Mouse (Mus musculus): Measurements from ENCODE around the gene Xntrpc. TPM values are rescaled to one million over a fixed set of nuclear protein-coding genes. Genes with fewer than 3 reads are reported as not detected.

Xntrpc gene
- polyA plus RNA-seq, 1 experiment from 2014 or later = 0.95 TPM

GRCm38 (mm10) chr7:102099760-102100661, 34.5 kb downstream of the Xntrpc start:
- peak; percentile 55 for ATAC-seq (replicated peaks; ENCODE audit: extremely low read depth, insufficient read depth, low FRiP score)
- WGBS = 6% methylated on average over 30 of the region's 30 CpGs
- Histone ChIP-seq H3K27ac (ENCODE audit: low read length) (0 out of 2 replicates have a peak overlapping the region, but pooled peaks have one; percentile 25), H3K36me3 (ENCODE audit: control insufficient read depth, insufficient read depth) (no peaks in the 10 kb centered on the region), H3K9me3 (replicated peaks; ENCODE audit: control insufficient read depth, low read length) (no peaks in the 10 kb centered on the region), H3K4me2 (ENCODE audit: low read depth, low read length) (peak overlapping the region; percentile 60), H3K27me3 (ENCODE audit: control insufficient read depth, insufficient read depth, low read length) (no peaks in the 10 kb centered on the region), H3K4me3 (ENCODE audit: low read length) (peak overlapping the region; percentile 30), H3K4me1 (ENCODE audit: control insufficient read depth, insufficient read depth, low read length) (peaks cover 17% of the 10 kb centered on the region), H3K9ac (ENCODE audit: low read length) (peak overlapping the region; percentile 11)

- H3K4me1 ChIP-seq (ENCODE audit: control insufficient read depth, insufficient read depth, low read length) = peaks cover 17% of the 10 kb centered on the region
- no peak overlapping the region for H3K4me2 ChIP-seq (ENCODE audit: low read depth, low read length)
- no peaks in the 10 kb centered on the region for H3K36me3 ChIP-seq (ENCODE audit: control insufficient read depth, insufficient read depth)
- H3K27ac ChIP-seq (ENCODE audit: low read length) = 0 out of 2 replicates have a peak overlapping the region, but pooled peaks have one; percentile 25
- H3K9ac ChIP-seq (ENCODE audit: low read length) = peak overlapping the region; percentile 21; the same call in 1 of the 2 replicates
- 69% methylated on average over 5 of the region's 5 CpGs for WGBS
- H3K4me3 ChIP-seq (ENCODE audit: low read length) = no peak overlapping the region
- ATAC-seq (replicated peaks; ENCODE audit: extremely low read depth, insufficient read depth, low FRiP score) = no peak
- H3K27me3 ChIP-seq (ENCODE audit: control insufficient read depth, insufficient read depth, low read length) = no peaks in the 10 kb centered on the region
- no peaks in the 10 kb centered on the region for H3K9me3 ChIP-seq (replicated peaks; ENCODE audit: control insufficient read depth, low read length)
Measured at GRCm38 (mm10) chr7:102100868-102101267, 35.4 kb downstream of the Xntrpc start.

- no peak for ATAC-seq (replicated peaks; ENCODE audit: extremely low read depth, insufficient read depth, low FRiP score)
- no peaks in the 10 kb centered on the region for H3K27me3 ChIP-seq (ENCODE audit: control insufficient read depth, insufficient read depth, low read length)
- 0 out of 2 replicates have a peak within 1 kb of the TSS, but pooled peaks have one; percentile 25 for H3K27ac ChIP-seq (ENCODE audit: low read length)
- H3K4me3 ChIP-seq (ENCODE audit: low read length) = no peak within 1 kb of the TSS
- peaks cover 17% of the 10 kb centered on the region for H3K4me1 ChIP-seq (ENCODE audit: control insufficient read depth, insufficient read depth, low read length)
- peak within 1 kb of the TSS; percentile 21; the same call in 1 of the 2 replicates for H3K9ac ChIP-seq (ENCODE audit: low read length)
- 52% methylated on average over 5 of the region's 5 CpGs for WGBS
- peak within 1 kb of the TSS; percentile 60 for H3K4me2 ChIP-seq (ENCODE audit: low read depth, low read length)
- H3K36me3 ChIP-seq (ENCODE audit: control insufficient read depth, insufficient read depth) = no peaks in the 10 kb centered on the region
- H3K9me3 ChIP-seq (replicated peaks; ENCODE audit: control insufficient read depth, low read length) = no peaks in the 10 kb centered on the region
Measured at GRCm38 (mm10) chr7:102101487-102101886, 36.0 kb downstream of the Xntrpc start, which contains the start of gene Art1. Art1 (plus strand) TSS chr7:102101743.

- no peaks in the 10 kb centered on the region for H3K27me3 ChIP-seq (ENCODE audit: control insufficient read depth, insufficient read depth, low read length)
- no peak overlapping the region for H3K4me3 ChIP-seq (ENCODE audit: low read length)
- peaks cover 22% of the 10 kb centered on the region for H3K4me1 ChIP-seq (ENCODE audit: control insufficient read depth, insufficient read depth, low read length)
- no peak for ATAC-seq (replicated peaks; ENCODE audit: extremely low read depth, insufficient read depth, low FRiP score)
- no peak overlapping the region for H3K9ac ChIP-seq (ENCODE audit: low read length)
- H3K27ac ChIP-seq (ENCODE audit: low read length) = no peak overlapping the region
- WGBS = 50% methylated on average over 8 of the region's 8 CpGs
- H3K4me2 ChIP-seq (ENCODE audit: low read depth, low read length) = no peak overlapping the region
- H3K36me3 ChIP-seq (ENCODE audit: control insufficient read depth, insufficient read depth) = no peaks in the 10 kb centered on the region
- no peaks in the 10 kb centered on the region for H3K9me3 ChIP-seq (replicated peaks; ENCODE audit: control insufficient read depth, low read length)
Measured at GRCm38 (mm10) chr7:102102241-102102640, 36.7 kb downstream of the Xntrpc start.

- no peaks in the 10 kb centered on the region for H3K9me3 ChIP-seq (replicated peaks; ENCODE audit: control insufficient read depth, low read length)
- 51% methylated on average over 6 of the region's 6 CpGs for WGBS
- H3K4me2 ChIP-seq (ENCODE audit: low read depth, low read length) = no peak overlapping the region
- no peak overlapping the region for H3K4me3 ChIP-seq (ENCODE audit: low read length)
- no peak overlapping the region for H3K27ac ChIP-seq (ENCODE audit: low read length)
- no peaks in the 10 kb centered on the region for H3K27me3 ChIP-seq (ENCODE audit: control insufficient read depth, insufficient read depth, low read length)
- no peak overlapping the region for H3K9ac ChIP-seq (ENCODE audit: low read length)
- no peaks in the 10 kb centered on the region for H3K36me3 ChIP-seq (ENCODE audit: control insufficient read depth, insufficient read depth)
- no peak for ATAC-seq (replicated peaks; ENCODE audit: extremely low read depth, insufficient read depth, low FRiP score)
- H3K4me1 ChIP-seq (ENCODE audit: control insufficient read depth, insufficient read depth, low read length) = peaks cover 22% of the 10 kb centered on the region
Measured at GRCm38 (mm10) chr7:102102696-102103095, 37.2 kb downstream of the Xntrpc start.

GRCm38 (mm10) chr7:102103555-102103954, 38.0 kb downstream of the Xntrpc start:
- no peak overlapping the region for H3K9ac ChIP-seq (ENCODE audit: low read length)
- H3K9me3 ChIP-seq (replicated peaks; ENCODE audit: control insufficient read depth, low read length) = no peaks in the 10 kb centered on the region
- no peaks in the 10 kb centered on the region for H3K27me3 ChIP-seq (ENCODE audit: control insufficient read depth, insufficient read depth, low read length)
- WGBS = 58% methylated on average over 2 of the region's 2 CpGs
- no peak overlapping the region for H3K27ac ChIP-seq (ENCODE audit: low read length)
- H3K4me1 ChIP-seq (ENCODE audit: control insufficient read depth, insufficient read depth, low read length) = peaks cover 22% of the 10 kb centered on the region
- no peak overlapping the region for H3K4me3 ChIP-seq (ENCODE audit: low read length)
- ATAC-seq (replicated peaks; ENCODE audit: extremely low read depth, insufficient read depth, low FRiP score) = no peak
- no peaks in the 10 kb centered on the region for H3K36me3 ChIP-seq (ENCODE audit: control insufficient read depth, insufficient read depth)
- no peak overlapping the region for H3K4me2 ChIP-seq (ENCODE audit: low read depth, low read length)

GRCm38 (mm10) chr7:102104126-102104525, 38.6 kb downstream of the Xntrpc start:
- Histone ChIP-seq H3K4me1 (ENCODE audit: control insufficient read depth, insufficient read depth, low read length) (peaks cover 22% of the 10 kb centered on the region), H3K36me3 (ENCODE audit: control insufficient read depth, insufficient read depth) (no peaks in the 10 kb centered on the region), H3K4me2 (ENCODE audit: low read depth, low read length) (no peak overlapping the region), H3K9me3 (replicated peaks; ENCODE audit: control insufficient read depth, low read length) (no peaks in the 10 kb centered on the region), H3K27ac (ENCODE audit: low read length) (no peak overlapping the region), H3K27me3 (ENCODE audit: control insufficient read depth, insufficient read depth, low read length) (no peaks in the 10 kb centered on the region), H3K4me3 (ENCODE audit: low read length) (no peak overlapping the region), H3K9ac (ENCODE audit: low read length) (no peak overlapping the region)
- no peak for ATAC-seq (replicated peaks; ENCODE audit: extremely low read depth, insufficient read depth, low FRiP score)
- WGBS = 57% methylated on average over 5 of the region's 5 CpGs

- WGBS = 9% methylated on average over 23 of the region's 23 CpGs
Measured at GRCm38 (mm10) chr7:102106700-102107141, 41.2 kb downstream of the Xntrpc start.

GRCm38 (mm10) chr7:102108206-102108605, 42.7 kb downstream of the Xntrpc start:
- H3K4me3 ChIP-seq (ENCODE audit: low read length) = no peak overlapping the region
- H3K4me1 ChIP-seq (ENCODE audit: control insufficient read depth, insufficient read depth, low read length) = peaks cover 5% of the 10 kb centered on the region; the same call in 1 of the 2 replicates
- no peaks in the 10 kb centered on the region for H3K9me3 ChIP-seq (replicated peaks; ENCODE audit: control insufficient read depth, low read length)
- ATAC-seq (replicated peaks; ENCODE audit: extremely low read depth, insufficient read depth, low FRiP score) = no peak
- H3K27ac ChIP-seq (ENCODE audit: low read length) = no peak overlapping the region
- H3K36me3 ChIP-seq (ENCODE audit: control insufficient read depth, insufficient read depth) = no peaks in the 10 kb centered on the region
- H3K9ac ChIP-seq (ENCODE audit: low read length) = no peak overlapping the region
- H3K4me2 ChIP-seq (ENCODE audit: low read depth, low read length) = no peak overlapping the region
- no peaks in the 10 kb centered on the region for H3K27me3 ChIP-seq (ENCODE audit: control insufficient read depth, insufficient read depth, low read length)
- 64% methylated on average over 1 of the region's 1 CpGs for WGBS

More at GRCm38 (mm10) chr7:102106700-102107141, 41.2 kb downstream of the Xntrpc start:
- Histone ChIP-seq H3K4me2 (ENCODE audit: low read depth, low read length) (peak overlapping the region; percentile 70), H3K9ac (ENCODE audit: low read length) (peak overlapping the region; percentile 70), H3K27ac (ENCODE audit: low read length) (no peak overlapping the region), H3K4me1 (ENCODE audit: control insufficient read depth, insufficient read depth, low read length) (peaks cover 5% of the 10 kb centered on the region; the same call in 1 of the 2 replicates), H3K27me3 (ENCODE audit: control insufficient read depth, insufficient read depth, low read length) (no peaks in the 10 kb centered on the region), H3K9me3 (replicated peaks; ENCODE audit: control insufficient read depth, low read length) (no peaks in the 10 kb centered on the region), H3K36me3 (ENCODE audit: control insufficient read depth, insufficient read depth) (no peaks in the 10 kb centered on the region), H3K4me3 (ENCODE audit: low read length) (peak overlapping the region; percentile 44)
- ATAC-seq (replicated peaks; ENCODE audit: extremely low read depth, insufficient read depth, low FRiP score) = peak; percentile 43

All from heart, embryonic 16.5 days (tissue).